Mouse (Mus musculus): ENCODE measurements around the gene Ccdc74a. TPM values are rescaled to one million over a fixed set of nuclear protein-coding genes. Genes with fewer than 3 reads are reported as not detected.

The Ccdc74a gene
- polyA plus RNA-seq, 1 experiment from 2014 or later = 6.5 TPM

DNA sequence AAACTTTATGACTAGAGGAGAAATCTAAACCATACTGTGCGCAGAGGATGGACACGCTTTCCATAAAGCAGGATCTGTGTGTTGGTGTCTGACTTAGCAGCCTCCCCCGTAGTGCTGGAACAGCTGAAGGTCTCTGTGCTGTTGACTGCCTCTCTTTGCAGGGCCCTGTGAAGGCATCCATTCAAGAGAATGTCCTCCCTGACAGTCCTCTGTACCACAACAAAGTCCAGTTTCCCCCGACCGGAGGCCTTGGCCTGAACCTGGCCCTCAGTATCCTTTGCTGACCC, 20.1 kb upstream of the Ccdc74a start:
- Histone ChIP-seq H3K9me3 (no peaks in the 10 kb centered on the region), H3K4me2 (replicated peaks) (no peak overlapping the region), H3K27me3 (replicated peaks) (no peaks in the 10 kb centered on the region), H3K36me3 (peaks cover 75% of the 10 kb centered on the region), H3K27ac (no peak overlapping the region), H3K4me1 (no peaks in the 10 kb centered on the region), H3K9ac (no peak overlapping the region), H3K4me3 (no peak overlapping the region)
- 95% methylated on average over 5 of the region's 5 CpGs for WGBS
- ATAC-seq (ENCODE audit: low FRiP score, low read depth) = no peak

DNA sequence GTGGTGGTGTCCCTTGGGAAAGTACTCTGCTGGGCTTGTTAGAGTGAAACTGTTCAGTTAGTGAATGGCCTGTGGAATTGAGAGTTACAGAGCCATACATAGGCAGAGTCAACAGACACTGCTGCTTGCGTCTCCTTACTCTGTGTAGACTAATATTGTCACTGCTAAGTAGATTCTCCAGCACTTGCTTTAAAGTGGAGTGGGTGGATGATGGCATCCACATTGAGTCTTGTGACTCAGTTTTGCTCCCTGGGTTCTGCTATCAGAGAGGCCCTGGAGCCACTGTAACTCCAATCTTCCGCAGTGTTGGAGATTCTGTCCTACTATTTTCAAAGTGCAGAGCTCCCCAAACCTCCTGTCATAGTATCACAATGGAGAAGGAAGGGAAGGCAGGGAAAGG, 13.7 kb upstream of the Ccdc74a start:
- Histone ChIP-seq H3K36me3 (peaks cover 64% of the 10 kb centered on the region), H3K4me2 (replicated peaks) (no peak overlapping the region), H3K9ac (no peak overlapping the region), H3K4me1 (no peaks in the 10 kb centered on the region), H3K27ac (no peak overlapping the region), H3K4me3 (no peak overlapping the region), H3K27me3 (replicated peaks) (no peaks in the 10 kb centered on the region), H3K9me3 (no peaks in the 10 kb centered on the region)
- no peak for ATAC-seq (ENCODE audit: low FRiP score, low read depth)
- WGBS = 96% methylated on average over 2 of the region's 2 CpGs

DNA sequence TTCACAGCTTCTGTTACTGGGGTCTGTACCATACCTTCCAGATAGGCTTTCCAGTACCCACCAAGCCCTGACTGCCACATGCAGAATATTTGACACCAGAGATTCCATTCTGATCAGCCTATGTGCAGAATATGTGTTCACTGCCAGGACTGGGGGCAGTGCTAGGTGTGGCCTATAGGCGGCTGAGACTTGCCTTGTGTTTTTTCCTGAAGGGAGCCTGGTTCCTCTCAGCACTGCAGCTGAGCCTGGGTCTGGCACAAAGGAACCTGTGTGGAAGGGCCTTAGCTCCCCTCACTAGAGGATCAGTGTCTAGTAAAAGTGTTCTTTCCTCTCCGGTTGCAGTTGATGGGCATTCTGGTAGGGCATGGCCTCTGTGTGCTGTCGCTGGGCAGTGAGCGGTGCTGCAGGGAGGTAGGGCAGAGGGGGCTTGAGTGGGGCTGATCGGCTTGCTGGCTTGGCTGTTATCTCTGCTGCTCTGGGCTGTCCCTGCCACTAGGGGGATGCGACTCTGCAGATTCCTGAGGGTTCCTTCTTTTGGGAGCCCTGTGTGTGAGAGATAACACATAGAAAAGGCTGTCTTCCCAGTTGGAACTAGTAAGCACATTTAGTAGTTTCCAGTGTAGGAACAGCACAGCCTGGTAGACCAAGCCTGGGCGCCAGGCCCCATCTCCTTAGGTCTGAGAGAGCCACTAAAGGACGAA, 12.6 kb upstream of the Ccdc74a start:
- peaks cover 64% of the 10 kb centered on the region for H3K36me3 ChIP-seq
- H3K9me3 ChIP-seq = no peaks in the 10 kb centered on the region
- H3K4me3 ChIP-seq = no peak overlapping the region
- no peak overlapping the region for H3K27ac ChIP-seq
- no peaks in the 10 kb centered on the region for H3K27me3 ChIP-seq (replicated peaks)
- H3K4me2 ChIP-seq (replicated peaks) = no peak overlapping the region
- ATAC-seq (ENCODE audit: low FRiP score, low read depth) = no peak
- H3K4me1 ChIP-seq = no peaks in the 10 kb centered on the region
- no peak overlapping the region for H3K9ac ChIP-seq
- 82% methylated on average over 8 of the region's 8 CpGs for WGBS

DNA sequence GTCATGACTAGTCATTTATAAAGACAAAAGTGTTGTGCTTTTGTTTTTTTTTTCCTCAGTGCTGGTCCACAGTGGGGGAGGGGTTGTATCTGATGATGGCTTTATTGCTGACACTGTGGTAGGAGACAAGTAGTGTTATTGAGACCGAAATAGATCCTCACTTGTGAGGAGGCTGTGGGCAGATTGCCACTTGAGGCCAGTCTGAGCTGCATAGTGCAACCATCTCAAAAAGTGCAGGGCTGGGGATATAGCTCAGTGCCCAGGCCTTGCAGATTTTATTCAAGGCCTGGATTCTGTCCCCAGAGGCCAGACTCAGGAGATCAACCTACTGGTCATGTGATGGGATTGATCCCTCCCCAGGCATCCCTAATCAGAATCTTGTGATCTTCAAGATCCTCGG, 9.4 kb upstream of the Ccdc74a start:
- H3K27me3 ChIP-seq (replicated peaks) = no peaks in the 10 kb centered on the region
- H3K9ac ChIP-seq = no peak overlapping the region
- no peaks in the 10 kb centered on the region for H3K9me3 ChIP-seq
- H3K36me3 ChIP-seq = peaks cover 66% of the 10 kb centered on the region
- H3K4me3 ChIP-seq = no peak overlapping the region
- WGBS = 79% methylated on average over 2 of the region's 2 CpGs
- H3K27ac ChIP-seq = no peak overlapping the region
- ATAC-seq (ENCODE audit: low FRiP score, low read depth) = no peak
- no peaks in the 10 kb centered on the region for H3K4me1 ChIP-seq
- no peak overlapping the region for H3K4me2 ChIP-seq (replicated peaks)

DNA sequence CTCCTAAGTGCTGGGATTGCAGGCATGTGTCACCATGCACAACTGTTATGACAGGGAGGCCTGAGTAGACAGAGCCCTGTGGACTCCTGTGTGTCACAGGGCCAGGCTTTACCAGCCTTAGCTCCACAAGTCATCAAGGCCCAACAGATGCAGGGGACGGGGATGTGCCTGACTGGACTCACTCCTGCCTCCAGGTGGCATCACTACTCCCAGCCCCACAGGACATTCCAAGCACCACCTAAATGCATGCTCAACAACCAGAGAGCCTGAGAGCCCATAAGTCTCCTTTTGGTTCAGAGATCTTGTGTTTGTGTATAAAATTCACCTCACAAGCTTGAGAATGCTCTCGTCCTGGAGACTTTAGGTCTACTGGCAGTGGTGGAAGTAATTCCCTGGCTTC, 8.7 kb upstream of the Ccdc74a start:
- Histone ChIP-seq H3K4me2 (replicated peaks) (no peak overlapping the region), H3K27ac (no peak overlapping the region), H3K36me3 (peaks cover 65% of the 10 kb centered on the region), H3K9ac (no peak overlapping the region), H3K4me3 (no peak overlapping the region), H3K9me3 (no peaks in the 10 kb centered on the region), H3K4me1 (no peaks in the 10 kb centered on the region), H3K27me3 (replicated peaks) (no peaks in the 10 kb centered on the region)
- no peak for ATAC-seq (ENCODE audit: low FRiP score, low read depth)
- WGBS = 79% methylated on average over 2 of the region's 2 CpGs

DNA sequence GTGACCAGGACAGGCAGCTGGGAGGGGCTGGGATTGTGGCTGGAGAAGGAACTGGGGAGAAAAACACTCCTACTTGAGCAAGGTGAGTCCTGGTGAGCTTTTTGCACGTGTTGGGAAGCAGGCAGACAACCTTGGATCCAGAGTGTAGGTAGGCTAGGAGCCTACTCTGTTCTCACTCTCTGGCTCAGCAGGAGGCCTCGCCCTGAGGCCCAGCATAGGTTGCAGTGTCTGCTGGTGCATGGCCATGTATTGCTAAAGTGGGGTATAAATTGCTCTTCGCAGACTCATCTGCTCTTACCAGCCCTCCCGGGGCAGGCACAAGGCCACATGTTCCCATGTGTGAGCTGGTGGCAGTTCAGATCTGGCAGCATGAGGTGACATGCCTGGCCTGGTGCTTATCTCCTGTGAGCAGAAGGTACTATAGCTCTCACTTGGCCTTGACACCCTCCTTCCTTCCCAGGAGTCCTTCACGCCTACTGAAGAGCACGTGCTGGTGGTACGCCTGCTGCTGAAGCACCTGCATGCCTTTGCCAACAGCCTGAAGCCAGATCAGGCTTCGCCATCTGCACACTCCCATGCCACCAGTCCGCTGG, 8.1 kb upstream of the Ccdc74a start:
- Histone ChIP-seq H3K9ac (no peak overlapping the region), H3K4me3 (no peak overlapping the region), H3K9me3 (no peaks in the 10 kb centered on the region), H3K36me3 (peaks cover 65% of the 10 kb centered on the region), H3K27me3 (replicated peaks) (no peaks in the 10 kb centered on the region), H3K27ac (no peak overlapping the region), H3K4me1 (no peaks in the 10 kb centered on the region), H3K4me2 (replicated peaks) (no peak overlapping the region)
- 92% methylated on average over 9 of the region's 9 CpGs for WGBS
- ATAC-seq (ENCODE audit: low FRiP score, low read depth) = no peak

DNA sequence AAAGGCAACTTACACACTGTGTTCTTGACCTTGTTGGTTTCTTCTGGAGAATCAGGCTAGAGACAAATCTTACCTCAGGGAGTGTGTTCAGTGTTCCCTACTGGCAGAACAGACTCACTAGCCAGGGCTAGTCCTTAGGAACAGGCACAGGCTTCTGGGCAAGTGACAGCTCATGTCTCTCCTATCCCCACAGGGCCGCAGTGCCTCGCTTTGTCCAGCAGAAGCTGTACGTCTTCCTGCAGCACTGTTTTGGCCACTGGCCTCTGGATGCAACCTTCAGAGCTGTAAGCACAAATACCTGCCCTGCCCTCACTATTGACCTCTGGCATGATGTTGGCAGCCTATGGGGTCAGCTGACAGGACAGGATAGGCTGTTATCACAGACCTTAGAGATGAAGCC, 7.2 kb upstream of the Ccdc74a start:
- no peaks in the 10 kb centered on the region for H3K4me1 ChIP-seq
- no peak overlapping the region for H3K4me3 ChIP-seq
- ATAC-seq (ENCODE audit: low FRiP score, low read depth) = no peak
- H3K27ac ChIP-seq = no peak overlapping the region
- no peaks in the 10 kb centered on the region for H3K27me3 ChIP-seq (replicated peaks)
- no peak overlapping the region for H3K9ac ChIP-seq
- peaks cover 63% of the 10 kb centered on the region for H3K36me3 ChIP-seq
- WGBS = 94% methylated on average over 3 of the region's 3 CpGs
- no peak overlapping the region for H3K4me2 ChIP-seq (replicated peaks)
- H3K9me3 ChIP-seq = no peaks in the 10 kb centered on the region

DNA sequence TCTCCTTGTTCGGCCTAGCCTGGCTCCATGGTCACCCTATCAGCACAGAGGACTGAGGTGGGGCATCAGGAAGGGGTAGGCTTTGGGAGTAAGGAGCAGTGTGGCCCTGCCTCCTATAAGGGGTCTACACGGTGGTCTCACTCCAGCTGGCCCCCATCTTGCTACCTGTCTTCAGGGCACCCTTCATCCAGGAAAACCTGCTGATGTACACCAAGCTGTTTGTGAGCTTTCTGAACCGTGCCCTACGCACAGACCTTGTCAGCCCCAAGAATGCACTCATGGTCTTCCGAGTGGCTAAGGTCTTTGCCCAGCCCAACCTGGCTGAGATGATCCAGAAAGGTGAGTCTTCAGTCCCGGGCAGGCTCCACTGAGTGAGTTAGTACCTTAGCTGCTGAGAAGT, 6.3 kb upstream of the Ccdc74a start:
- 97% methylated on average over 6 of the region's 6 CpGs for WGBS
- Histone ChIP-seq H3K27ac (no peak overlapping the region), H3K36me3 (peaks cover 60% of the 10 kb centered on the region), H3K4me2 (replicated peaks) (no peak overlapping the region), H3K27me3 (replicated peaks) (no peaks in the 10 kb centered on the region), H3K4me3 (no peak overlapping the region), H3K4me1 (no peaks in the 10 kb centered on the region), H3K9ac (no peak overlapping the region), H3K9me3 (no peaks in the 10 kb centered on the region)
- ATAC-seq (ENCODE audit: low FRiP score, low read depth) = no peak

DNA sequence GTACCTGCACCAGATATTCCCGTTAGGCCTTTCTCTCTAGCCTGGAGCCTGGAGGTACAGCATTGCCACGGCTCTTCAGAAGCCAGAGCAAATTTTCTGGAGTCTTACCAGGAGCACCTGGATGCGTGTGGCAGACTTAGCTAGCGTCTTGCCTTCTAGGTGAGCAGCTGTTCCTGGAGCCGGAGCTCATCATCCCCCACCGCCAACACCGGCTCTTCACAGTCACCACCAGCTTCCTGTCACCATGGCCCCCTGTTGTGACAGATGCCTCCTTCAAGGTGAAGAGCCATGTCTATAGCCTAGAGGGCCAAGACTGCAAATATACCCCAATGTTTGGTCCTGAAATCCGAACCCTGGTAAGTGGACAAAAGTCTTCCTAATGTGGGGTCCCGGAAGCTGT, 5.6 kb upstream of the Ccdc74a start:
- Histone ChIP-seq H3K9me3 (no peaks in the 10 kb centered on the region), H3K4me3 (no peak overlapping the region), H3K4me1 (no peaks in the 10 kb centered on the region), H3K27me3 (replicated peaks) (no peaks in the 10 kb centered on the region), H3K4me2 (replicated peaks) (no peak overlapping the region), H3K27ac (no peak overlapping the region), H3K36me3 (peaks cover 60% of the 10 kb centered on the region), H3K9ac (no peak overlapping the region)
- no peak for ATAC-seq (ENCODE audit: low FRiP score, low read depth)
- WGBS = 92% methylated on average over 9 of the region's 9 CpGs

DNA sequence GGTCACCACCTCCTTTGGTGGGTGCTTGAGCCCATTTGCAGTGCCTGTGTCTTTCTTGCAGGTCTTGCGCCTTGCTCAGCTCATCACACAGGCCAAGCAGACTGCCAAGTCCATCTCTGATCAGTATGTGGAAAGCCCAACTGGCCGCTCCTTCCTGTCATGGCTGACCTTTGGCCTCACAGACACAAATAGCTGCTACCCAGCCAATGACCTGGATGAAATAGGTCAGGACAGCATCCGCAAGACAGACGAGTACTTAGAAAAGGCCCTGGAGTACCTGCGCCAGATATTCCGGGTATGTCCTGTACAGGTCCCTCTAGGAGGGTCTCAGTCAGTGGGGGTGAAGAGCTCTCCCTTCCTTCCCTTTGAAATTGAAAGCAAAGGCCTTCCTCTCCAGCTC, 5.0 kb upstream of the Ccdc74a start:
- no peaks in the 10 kb centered on the region for H3K27me3 ChIP-seq (replicated peaks)
- H3K4me3 ChIP-seq = no peak overlapping the region
- H3K36me3 ChIP-seq = peaks cover 60% of the 10 kb centered on the region
- peaks cover 4% of the 10 kb centered on the region; the same call in 1 of the 2 replicates for H3K4me1 ChIP-seq
- 84% methylated on average over 6 of the region's 6 CpGs for WGBS
- H3K4me2 ChIP-seq (replicated peaks) = no peak overlapping the region
- H3K9me3 ChIP-seq = no peaks in the 10 kb centered on the region
- no peak overlapping the region for H3K27ac ChIP-seq
- ATAC-seq (ENCODE audit: low FRiP score, low read depth) = no peak
- H3K9ac ChIP-seq = 0 out of 2 replicates have a peak overlapping the region, but pooled peaks have one; percentile 26

DNA sequence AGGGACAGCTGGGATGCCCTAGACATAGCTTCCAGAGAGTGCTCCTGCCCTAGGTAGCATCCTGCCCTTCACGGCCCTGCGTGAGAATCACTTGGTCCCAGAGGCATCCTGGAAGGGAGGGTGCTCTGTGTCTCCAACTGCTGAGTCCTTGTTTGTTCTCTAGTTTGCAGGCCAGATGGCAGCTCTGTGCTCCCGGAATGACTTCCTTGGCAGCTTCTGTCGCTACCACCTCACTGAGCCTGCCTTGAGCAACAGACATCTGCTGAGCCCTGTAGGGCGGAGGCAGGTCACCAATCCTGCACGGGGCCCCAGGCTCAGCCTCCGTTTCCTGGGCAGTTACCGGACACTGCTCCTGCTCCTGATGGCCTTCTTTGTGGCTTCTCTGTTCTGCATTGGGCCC, 4.0 kb upstream of the Ccdc74a start:
- WGBS = 85% methylated on average over 8 of the region's 8 CpGs
- ATAC-seq (ENCODE audit: low FRiP score, low read depth) = no peak
- H3K4me1 ChIP-seq = peaks cover 11% of the 10 kb centered on the region
- H3K9ac ChIP-seq = no peak overlapping the region
- H3K27ac ChIP-seq = no peak overlapping the region
- H3K4me3 ChIP-seq = no peak overlapping the region
- no peak overlapping the region for H3K4me2 ChIP-seq (replicated peaks)
- no peaks in the 10 kb centered on the region for H3K27me3 ChIP-seq (replicated peaks)
- H3K9me3 ChIP-seq = no peaks in the 10 kb centered on the region
- H3K36me3 ChIP-seq = peaks cover 59% of the 10 kb centered on the region

DNA sequence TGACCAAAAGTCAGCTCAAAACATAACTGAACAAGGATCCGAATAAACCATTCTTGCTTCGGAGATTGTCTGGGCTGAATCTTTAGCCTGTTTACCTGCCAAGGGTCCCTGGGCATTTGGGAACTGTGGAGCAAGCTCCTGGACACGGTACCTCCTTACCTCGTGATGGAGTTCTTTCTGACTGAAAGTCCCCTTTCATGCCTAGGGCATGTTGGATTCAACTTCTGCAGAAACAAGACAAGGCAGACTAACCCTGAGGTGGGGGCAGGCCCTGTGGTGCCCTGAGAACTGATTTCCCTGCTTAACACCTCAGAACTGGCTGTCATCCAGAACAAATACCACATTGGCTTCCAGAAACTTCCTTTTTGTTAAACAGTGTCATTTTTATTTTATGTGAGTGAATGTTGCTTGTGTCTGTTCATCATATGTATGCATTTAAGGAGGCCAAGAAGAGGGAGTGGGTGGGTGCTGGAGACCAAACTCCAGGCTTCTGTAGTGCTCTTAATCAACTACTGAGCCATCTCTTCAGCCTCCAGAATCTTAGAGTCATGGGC, 2.8 kb upstream of the Ccdc74a start:
- Histone ChIP-seq H3K27me3 (replicated peaks) (no peaks in the 10 kb centered on the region), H3K4me2 (replicated peaks) (no peak overlapping the region), H3K4me3 (no peak overlapping the region), H3K9ac (no peak overlapping the region), H3K9me3 (no peaks in the 10 kb centered on the region), H3K4me1 (peaks cover 11% of the 10 kb centered on the region), H3K27ac (no peak overlapping the region), H3K36me3 (peaks cover 53% of the 10 kb centered on the region)
- ATAC-seq (ENCODE audit: low FRiP score, low read depth) = no peak
- 91% methylated on average over 4 of the region's 4 CpGs for WGBS

DNA sequence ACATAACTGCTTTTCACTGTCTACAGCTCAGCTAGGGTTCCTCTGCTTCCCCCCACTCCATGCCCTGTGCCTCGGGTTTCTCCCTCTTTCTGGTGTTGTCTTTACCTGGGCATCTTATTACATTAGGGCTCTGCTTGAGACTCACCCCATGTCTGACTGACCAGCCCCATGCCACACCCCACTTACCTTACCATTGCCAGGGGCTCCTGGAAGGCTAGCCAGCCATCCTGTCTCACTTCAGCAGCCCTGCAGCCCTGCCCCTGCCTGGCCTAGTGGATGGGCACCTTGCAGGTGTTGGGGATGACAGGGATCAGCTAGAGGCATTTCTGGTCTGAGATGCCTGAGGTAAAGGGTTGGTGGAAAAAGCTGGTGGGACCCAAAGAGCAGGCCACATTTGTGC, 886 bp downstream of the Ccdc74a start:
- ATAC-seq (ENCODE audit: low FRiP score, low read depth) = peak; percentile 12; the same call in 1 of the 2 replicates
- 17% methylated on average over 1 of the region's 1 CpGs for WGBS
- Histone ChIP-seq H3K9ac (peak overlapping the region; percentile 64; the same call in 1 of the 2 replicates), H3K36me3 (peaks cover 52% of the 10 kb centered on the region), H3K27me3 (replicated peaks) (no peaks in the 10 kb centered on the region), H3K4me2 (replicated peaks) (peak overlapping the region; percentile 89), H3K27ac (no peak overlapping the region), H3K9me3 (no peaks in the 10 kb centered on the region), H3K4me1 (peaks cover 11% of the 10 kb centered on the region), H3K4me3 (no peak overlapping the region)
